Mouse (Mus musculus) induced T-regulatory cell, adult 2 months (primary cell): ENCODE measurements around the gene Fosl1.

Source experiments
- DNase-seq: peaks from one replicate; pipeline ENCODE4 v3.0.0-alpha.2; 2012; ENCODE audit warnings: low read depth

The Fosl1 gene

DNA sequence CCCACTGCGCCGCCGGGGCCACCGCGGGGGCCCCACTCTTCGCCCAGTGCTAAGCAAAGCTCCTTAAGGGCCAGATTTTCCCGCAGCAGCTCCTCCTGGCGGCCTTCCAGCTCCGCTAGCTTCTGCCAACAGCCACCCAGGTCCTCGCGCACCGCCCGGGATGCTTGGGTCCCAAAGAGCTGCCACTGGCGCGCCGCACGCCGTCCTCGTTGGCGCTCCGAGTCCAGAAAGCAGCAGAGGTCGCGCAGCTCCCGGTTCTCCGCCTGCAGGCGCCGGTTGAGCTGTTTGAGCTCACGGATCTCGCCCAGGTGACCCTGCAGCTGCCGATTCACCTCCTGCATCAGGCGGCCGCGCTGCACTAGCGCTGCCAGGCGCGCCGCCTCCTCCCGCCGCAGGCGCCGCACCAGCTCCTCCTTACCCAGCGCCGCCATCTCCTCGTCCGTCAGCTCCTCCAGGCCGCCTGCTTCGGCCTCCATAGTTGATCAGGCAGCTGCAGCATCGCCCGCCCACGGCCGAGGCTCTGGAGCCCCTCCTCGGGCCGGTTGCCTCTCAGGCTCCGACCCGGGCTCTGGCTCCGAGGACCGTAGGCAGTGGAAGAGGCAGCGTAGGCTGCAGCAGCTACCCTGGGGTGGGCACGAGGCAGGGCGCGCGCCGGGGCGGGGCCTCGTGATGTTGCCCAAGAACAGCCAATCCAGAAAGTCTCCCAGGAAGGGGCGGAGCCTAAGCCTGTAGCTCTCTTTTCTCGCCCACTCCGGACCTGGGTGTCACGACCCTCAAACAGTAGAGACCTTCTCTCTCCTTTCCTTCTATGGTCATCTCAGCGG is 9.8 kb downstream of the Fosl1 start:
- peak; percentile 96 for DNase-seq

DNA sequence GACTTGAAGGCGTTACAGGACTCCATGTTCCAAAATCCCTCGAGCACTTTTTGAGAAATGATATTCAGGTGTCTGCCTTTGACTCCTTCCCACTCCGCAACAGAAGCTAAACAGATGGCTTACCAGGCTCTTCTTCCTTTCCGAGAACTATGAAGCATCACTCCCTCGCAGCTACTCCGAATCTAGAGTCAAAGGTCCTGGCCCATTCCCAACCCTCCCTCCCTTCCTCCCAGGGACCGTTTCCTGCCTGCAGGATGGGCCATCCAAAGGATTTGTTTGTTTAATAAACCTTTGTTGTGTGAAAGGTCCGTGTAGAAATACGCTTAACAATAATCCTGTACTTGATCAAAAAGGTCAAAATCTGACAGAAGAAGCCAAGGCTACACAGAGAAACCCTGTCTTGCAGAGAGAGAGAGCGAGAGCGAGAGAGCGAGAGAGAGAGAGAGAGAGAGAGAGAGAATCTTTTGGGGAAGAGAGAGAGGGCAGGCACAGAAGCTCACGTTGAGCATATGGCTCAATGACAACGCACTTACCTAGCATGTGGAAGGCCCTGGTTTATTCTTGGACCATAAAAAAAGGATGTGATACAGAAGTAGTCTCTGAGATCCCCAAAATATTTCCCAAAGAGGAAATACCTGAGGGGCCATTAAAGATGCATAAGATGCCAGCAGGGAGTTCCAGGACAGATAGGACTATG is 10.5 kb downstream of the Fosl1 start, which contains the start of gene Ccdc85b:
TSS of gene Ccdc85b (minus strand) at position 149 of the 697 bp plus-strand sequence.
- DNase-seq: no peak

DNA sequence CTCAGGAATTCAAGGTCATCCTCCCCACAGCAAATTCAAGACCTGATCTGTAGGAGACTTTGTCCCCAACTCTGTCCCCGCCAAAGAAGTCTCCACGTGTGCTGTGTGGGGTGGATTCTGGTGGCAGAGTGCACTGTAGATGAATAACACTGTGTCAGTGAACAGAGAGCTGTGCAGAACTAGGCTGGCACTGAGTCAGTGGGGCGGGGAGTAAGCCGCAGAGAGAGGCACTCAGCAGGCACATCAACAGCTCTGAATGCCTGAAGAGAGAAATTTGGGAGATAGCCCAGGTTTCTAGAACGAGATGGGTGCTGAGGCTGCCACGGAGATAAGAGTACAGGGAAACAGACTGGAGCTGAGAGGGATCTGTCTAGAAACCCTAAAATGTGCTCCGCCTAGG is 11.7 kb downstream of the Fosl1 start:
- DNase-seq: no peak

DNA sequence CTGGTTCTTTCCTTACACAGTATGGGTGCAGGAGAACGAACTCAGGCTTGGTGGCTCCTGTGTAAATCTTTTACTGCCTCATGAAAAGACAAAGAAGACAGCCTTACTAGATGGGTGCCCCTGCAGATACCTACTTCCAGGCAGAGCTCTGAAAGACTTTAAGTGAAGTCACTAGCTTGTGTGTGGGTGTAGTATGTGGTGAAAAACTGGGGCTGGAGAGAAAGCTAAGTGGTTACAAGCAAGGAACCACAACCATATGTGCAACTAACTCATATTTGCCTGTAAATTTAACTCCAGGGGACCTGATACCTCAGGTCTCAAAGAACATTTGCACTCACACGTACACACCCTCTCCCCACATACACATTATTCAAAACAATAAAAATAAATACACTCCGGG is 12.5 kb downstream of the Fosl1 start:
- no peak for DNase-seq

GRCm38 (mm10) chr19:5460465-5460911 is 13.1 kb downstream of the Fosl1 start, which contains the start of gene Fibp:
TSS of gene Fibp (plus strand) at chr19:5460615.
- peak; percentile 92 for DNase-seq

- DNase-seq: no peak
These were observed 14.1 kb downstream of the Fosl1 start for GRCm38 (mm10) chr19:5461411-5461810.

- DNase-seq: no peak
These were observed 15.9 kb downstream of the Fosl1 start for GRCm38 (mm10) chr19:5463212-5463611.

DNA sequence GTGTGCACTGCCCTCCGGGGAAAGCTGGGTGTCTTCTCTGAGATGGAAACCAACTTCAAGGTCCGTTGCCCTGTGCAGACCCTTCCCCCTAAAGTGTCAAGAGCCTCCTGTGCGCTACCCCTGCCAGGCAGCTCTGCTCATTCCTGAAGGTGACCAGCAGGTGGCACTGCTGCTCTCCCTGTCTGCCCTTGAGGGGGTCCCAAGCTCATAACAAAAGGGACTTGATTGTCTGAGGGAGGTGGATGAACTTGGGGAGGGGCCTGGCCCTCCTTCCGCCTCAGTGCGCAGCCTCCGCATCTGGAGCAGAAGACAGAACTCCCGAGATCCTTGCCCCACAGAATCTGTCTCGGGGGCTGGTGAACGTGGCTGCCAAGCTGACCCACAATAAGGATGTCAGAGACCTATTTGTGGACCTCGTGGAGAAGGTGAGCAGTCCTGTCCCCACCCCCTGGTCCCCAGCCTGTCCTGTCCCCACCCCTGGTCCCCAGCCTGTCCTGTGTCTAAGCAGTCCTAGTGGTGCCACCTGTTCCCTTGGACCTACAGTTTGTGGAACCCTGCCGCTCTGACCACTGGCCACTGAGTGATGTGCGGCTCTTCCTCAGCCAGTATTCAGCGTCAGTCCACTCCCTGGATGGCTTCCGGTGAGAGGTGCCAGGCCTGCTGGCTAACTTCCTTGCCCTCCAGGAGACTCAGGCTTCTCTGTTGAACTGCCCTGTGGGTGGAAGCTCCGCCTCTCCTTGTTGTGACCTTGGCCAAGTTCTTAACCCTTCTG is 16.6 kb downstream of the Fosl1 start:
- DNase-seq: peak; percentile 70

GRCm38 (mm10) chr19:5465037-5465436 is 17.7 kb downstream of the Fosl1 start:
- DNase-seq: no peak

DNA sequence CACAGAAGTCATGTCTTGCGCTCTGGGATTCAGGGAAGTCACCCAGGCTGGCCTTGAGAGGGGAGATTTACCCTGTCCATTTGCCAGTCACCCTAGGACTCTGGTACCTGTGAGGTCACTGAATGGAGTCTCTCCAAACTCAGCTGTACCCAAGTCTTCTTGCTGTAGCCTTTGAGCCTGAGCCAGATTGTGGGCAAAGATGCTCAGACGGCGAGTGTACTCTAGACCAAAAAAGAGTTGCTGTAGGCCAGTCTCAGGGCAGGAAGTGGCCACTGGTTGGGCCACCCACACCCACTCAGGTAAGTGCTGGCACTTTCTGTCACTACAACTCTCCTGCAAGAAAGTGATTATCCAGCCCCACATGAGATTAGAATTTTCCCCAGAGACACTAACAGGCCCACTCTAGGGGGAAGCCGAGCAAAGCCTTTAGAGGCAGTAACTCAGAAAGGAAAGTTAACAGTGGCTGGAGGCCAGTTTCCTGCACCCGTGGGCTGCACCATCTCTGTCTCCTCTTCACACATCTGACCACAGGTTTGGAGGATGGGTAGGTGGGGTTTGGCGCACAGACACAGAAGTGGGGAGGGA is 19.7 kb downstream of the Fosl1 start:
- DNase-seq: peak; percentile 42

DNA sequence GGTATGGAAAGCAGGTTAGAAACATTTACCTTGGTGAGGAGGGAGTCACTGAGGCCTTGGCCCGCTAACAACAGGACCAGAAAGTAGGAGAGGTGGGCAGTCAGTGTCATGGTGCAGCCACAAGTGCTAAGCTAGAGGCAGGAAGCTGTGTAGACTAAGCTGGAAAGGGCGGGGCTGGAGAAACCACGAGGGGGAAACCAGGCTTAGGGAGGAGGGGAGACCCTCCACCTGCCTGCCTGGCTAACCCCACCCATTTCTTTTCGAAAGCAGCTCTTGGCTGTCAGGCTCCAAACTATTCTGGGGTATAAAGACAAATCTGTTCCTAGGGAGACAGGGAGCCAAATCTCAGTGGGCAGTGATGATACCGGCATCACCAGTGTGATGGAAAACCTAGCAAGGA is 21.0 kb downstream of the Fosl1 start, which contains the start of gene Ctsw:
TSS of gene Ctsw (minus strand) at position 134 of the 400 bp plus-strand sequence.
- DNase-seq: peak; percentile 60

DNA sequence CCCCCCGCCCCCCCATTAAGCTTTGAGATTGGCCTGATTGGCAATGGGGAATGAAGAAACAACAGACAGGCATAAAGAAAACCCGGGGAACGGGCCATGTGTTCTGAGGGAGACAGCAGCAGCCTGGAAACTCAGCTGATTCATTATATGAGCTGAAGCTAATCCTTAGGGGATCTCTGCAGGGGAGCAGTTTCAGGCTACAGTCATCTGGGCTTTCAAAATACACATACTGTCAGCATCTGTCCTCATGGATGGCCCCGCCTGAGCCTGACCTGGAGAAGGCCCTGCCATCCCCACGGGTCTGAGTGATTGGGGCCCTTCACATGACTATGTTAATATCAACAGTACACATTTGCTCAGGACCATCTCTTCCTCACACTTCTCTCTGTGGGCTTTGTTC is 24.5 kb downstream of the Fosl1 start:
- no peak for DNase-seq

DNA sequence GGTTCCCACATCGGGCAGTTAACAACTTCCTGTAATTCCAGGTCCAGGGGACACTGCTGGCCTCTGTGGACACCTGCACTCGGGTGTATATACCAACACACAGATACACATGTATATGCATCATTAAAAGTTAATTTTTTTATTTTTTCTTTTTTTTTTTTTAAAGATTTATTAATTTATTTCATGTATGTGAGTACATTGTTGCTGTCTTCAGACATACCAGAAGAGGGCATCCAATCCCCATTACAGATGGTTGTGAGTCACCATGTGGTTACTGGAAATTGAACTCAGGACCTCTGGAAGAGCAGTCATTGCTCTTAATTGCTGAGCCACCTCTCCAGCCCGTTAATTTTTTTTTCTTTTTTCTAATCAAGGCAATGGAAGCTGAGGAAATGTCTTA is 25.5 kb downstream of the Fosl1 start:
- DNase-seq: peak; percentile 35

DNA sequence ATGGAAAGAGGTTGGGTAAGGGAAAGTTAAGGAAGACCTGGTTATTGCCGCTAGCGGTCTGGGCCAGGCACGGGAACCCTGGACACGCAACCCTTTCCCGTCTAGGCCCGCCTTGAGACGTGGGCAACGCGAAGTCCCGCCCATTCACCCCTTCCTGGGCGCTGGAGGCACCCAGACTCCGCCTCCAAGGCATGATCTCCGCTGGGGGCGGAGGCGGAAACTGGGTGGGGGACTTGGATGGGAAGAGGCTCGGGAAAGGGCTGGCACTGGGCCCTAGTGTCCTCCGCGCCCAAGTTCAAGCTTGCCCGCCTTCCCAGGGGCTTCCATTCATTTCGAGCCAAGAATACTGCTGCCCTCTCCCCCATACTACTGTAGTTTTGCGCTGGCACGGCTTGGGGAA is 26.4 kb downstream of the Fosl1 start, which contains the start of gene Efemp2:
TSS of gene Efemp2 (plus strand) at position 235 of the 400 bp plus-strand sequence.
- peak; percentile 78 for DNase-seq

GRCm38 (mm10) chr19:5474281-5475068 is 27.1 kb downstream of the Fosl1 start:
- peak; percentile 34 for DNase-seq

- DNase-seq: no peak
These were observed 27.8 kb downstream of the Fosl1 start for GRCm38 (mm10) chr19:5475069-5475714.

- no peak for DNase-seq
These were observed 29.8 kb downstream of the Fosl1 start for GRCm38 (mm10) chr19:5477004-5477667.

DNA sequence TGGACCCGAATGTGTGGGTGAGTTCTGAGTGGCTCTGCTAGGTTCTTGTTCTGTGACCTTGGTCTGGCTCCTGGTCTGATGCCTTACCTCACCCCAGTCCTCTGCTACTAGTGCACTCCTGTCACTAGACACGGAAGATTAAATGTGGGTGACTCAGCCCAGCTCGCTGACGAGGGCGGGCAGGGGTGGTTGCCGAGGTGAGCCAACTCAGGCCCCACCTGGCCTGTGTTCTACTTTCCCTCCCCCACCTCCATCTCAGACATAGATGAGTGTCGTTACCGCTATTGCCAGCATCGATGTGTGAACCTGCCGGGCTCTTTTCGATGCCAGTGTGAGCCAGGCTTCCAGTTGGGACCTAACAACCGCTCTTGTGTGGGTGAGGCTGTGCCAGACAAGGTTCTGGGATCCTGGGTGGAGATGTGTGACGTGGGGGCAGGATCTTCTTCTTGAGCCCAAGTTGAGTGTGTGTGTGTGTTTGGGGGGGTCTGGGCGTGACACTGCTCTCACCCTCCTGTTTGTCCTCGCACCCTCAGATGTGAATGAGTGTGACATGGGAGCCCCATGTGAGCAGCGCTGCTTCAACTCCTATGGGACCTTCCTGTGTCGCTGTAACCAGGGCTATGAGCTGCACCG is 30.4 kb downstream of the Fosl1 start:
- DNase-seq: no peak

- DNase-seq: no peak
These were observed 32.7 kb downstream of the Fosl1 start for GRCm38 (mm10) chr19:5480016-5480415.
